Mouse (Mus musculus): ENCODE data around the gene Rorb.

DNA sequence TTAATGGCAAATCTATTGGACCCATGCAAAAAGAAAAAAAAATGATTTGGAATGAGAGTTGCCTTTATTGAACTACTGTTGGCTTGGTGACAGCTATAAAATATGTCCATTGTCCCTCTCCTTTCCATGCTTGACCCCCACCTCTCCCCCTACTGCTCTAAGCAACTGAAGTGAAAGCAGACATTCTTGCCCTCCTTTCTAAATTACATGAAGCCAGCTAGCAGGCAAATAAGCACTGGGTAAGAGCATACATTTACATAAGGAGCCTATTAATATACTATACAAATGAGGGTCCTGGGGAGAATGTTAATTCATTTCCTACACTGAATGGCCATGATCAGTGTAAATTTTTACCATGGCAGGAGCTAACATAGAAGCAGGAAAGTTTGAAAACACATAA, 212.8 kb downstream of the Rorb start:
- TF ChIP-seq CTCF (IDR thresholded peaks at IDR 0.05; ENCODE audit: control insufficient read depth, insufficient read depth, low read length): no peak
- no peak for TF ChIP-seq POLR2A (IDR thresholded peaks at IDR 0.05; ENCODE audit: borderline replicate concordance, control insufficient read depth, low read depth, low read length)

Measured in bone marrow, adult 2 months (tissue).